Mouse (Mus musculus): ENCODE measurements around the gene Fat1.

Fat1 gene

GRCm38 (mm10) chr8:44961492-44961891 lies 26.2 kb downstream of the Fat1 start:
- no peak for DNase-seq (ENCODE audit: low spot score in 2 of 2)

- no peak for DNase-seq (ENCODE audit: low spot score in 2 of 2)
Observed at GRCm38 (mm10) chr8:44962572-44963231, 27.5 kb downstream of the Fat1 start.

- no peak for DNase-seq (ENCODE audit: low spot score in 2 of 2)
Observed at GRCm38 (mm10) chr8:44967521-44968039, 32.3 kb downstream of the Fat1 start.

GRCm38 (mm10) chr8:44970093-44970492 lies 34.8 kb downstream of the Fat1 start:
- DNase-seq (ENCODE audit: low spot score in 2 of 2): no peak

- no peak for DNase-seq (ENCODE audit: low spot score in 2 of 2)
Observed at GRCm38 (mm10) chr8:44971346-44971745, 36.1 kb downstream of the Fat1 start.

GRCm38 (mm10) chr8:44971964-44972363 lies 36.7 kb downstream of the Fat1 start:
- DNase-seq (ENCODE audit: low spot score in 2 of 2): no peak

- no peak for DNase-seq (ENCODE audit: low spot score in 2 of 2)
Observed at GRCm38 (mm10) chr8:44975113-44975512, 39.9 kb downstream of the Fat1 start.

GRCm38 (mm10) chr8:44975654-44976053 lies 40.4 kb downstream of the Fat1 start:
- DNase-seq (ENCODE audit: low spot score in 2 of 2): no peak

- no peak for DNase-seq (ENCODE audit: low spot score in 2 of 2)
Observed at GRCm38 (mm10) chr8:44978622-44979021, 43.4 kb downstream of the Fat1 start.

- no peak for DNase-seq (ENCODE audit: low spot score in 2 of 2)
Observed at GRCm38 (mm10) chr8:44979245-44979644, 44.0 kb downstream of the Fat1 start.

GRCm38 (mm10) chr8:44980030-44980429 lies 44.8 kb downstream of the Fat1 start:
- DNase-seq (ENCODE audit: low spot score in 2 of 2): peak in 1 of 2 experiments; percentile 44

- peak in 1 of 2 experiments; percentile 40 for DNase-seq (ENCODE audit: low spot score in 2 of 2)
Observed at GRCm38 (mm10) chr8:44985326-44986288, 50.4 kb downstream of the Fat1 start.

- no peak for DNase-seq (ENCODE audit: low spot score in 2 of 2)
Observed at GRCm38 (mm10) chr8:44991700-44992487, 56.6 kb downstream of the Fat1 start.

GRCm38 (mm10) chr8:44992664-44993063 lies 57.4 kb downstream of the Fat1 start:
- DNase-seq (ENCODE audit: low spot score in 2 of 2): no peak

GRCm38 (mm10) chr8:44993376-44993775 lies 58.1 kb downstream of the Fat1 start:
- DNase-seq (ENCODE audit: low spot score in 2 of 2): no peak

GRCm38 (mm10) chr8:44996493-44996892 lies 61.2 kb downstream of the Fat1 start:
- no peak for DNase-seq (ENCODE audit: low spot score in 2 of 2)

GRCm38 (mm10) chr8:44997321-44997720 lies 62.1 kb downstream of the Fat1 start:
- no peak for DNase-seq (ENCODE audit: low spot score in 2 of 2)

GRCm38 (mm10) chr8:44997829-44998228 lies 62.6 kb downstream of the Fat1 start:
- DNase-seq (ENCODE audit: low spot score in 2 of 2): no peak

- DNase-seq (ENCODE audit: low spot score in 2 of 2): no peak
Observed at GRCm38 (mm10) chr8:44998275-44998674, 63.0 kb downstream of the Fat1 start.

GRCm38 (mm10) chr8:44998681-44999277 lies 63.5 kb downstream of the Fat1 start:
- peak; percentile 22 to 62 for DNase-seq (ENCODE audit: low spot score in 2 of 2)

GRCm38 (mm10) chr8:45001577-45002197 lies 66.4 kb downstream of the Fat1 start:
- DNase-seq (ENCODE audit: low spot score in 2 of 2): no peak
